Mouse (Mus musculus) embryonic fibroblast, embryonic 13.5 days (primary cell): ENCODE measurements around the gene Tspan4.
A peak's percentile ranks its signal among the peaks of the same experiment; 100 is the strongest.

ENCODE experiments used
- CTCF ChIP-seq: IDR thresholded peaks from 2 replicates; pipeline ENCODE4 v1.5.1; 2011; ENCODE audit warnings: mild to moderate bottlenecking, control low read depth, low read length, moderate library complexity, borderline replicate concordance; ENCODE audit not compliant: insufficient read depth
- POLR2A ChIP-seq: IDR thresholded peaks from 2 replicates; pipeline ENCODE4 v1.6.1; 2011; ENCODE audit warnings: low read depth, mild to moderate bottlenecking, control low read depth, low read length, moderate library complexity

DNA sequence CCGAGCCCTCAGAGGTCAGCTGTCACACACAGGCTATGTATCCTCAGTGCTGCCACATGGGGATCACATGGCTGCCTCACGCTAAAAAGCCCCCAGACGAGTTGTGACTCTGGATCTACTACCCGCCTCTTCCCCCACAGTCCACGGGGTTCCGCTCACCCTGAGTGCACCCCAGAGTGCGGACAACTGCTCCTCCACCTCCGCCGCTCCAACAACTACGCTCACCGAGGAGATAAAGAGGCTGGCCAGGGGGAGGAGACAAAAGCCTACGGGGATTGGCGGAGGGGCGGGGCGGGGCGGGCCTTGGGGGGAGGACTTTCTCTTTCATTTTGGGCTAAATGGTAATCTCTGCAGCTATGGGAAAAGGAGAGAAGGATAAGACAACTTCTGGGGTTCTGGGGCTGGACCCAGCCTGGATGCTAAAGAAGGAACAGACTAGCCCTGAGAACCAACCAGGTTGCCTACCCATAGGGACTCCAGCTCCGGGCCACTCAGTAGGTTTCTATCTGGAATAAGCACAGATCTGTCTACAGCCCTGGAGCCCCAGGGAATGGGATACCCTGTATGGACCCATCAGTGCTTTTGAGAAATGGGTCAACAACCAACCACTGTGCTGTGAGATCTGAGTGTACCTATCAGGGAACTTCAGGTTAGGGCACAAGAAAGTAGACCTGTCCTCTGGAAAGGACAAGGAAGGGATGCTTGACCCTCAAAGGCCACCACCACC is 39.7 kb upstream of the Tspan4 start:
- TF ChIP-seq CTCF (no peak), POLR2A (peak; percentile 94)
